Mouse (Mus musculus) retina, postnatal 7 days (tissue): ENCODE results near the gene Vps37c.

ENCODE experiments used
- DNase-seq: peaks from one replicate; pipeline ENCODE4 v3.0.0-alpha.2; 2012; ENCODE audit warnings: low read depth, low spot score

Gene Vps37c

GRCm38 (mm10) chr19:10688537-10689352, at the start of gene Vps37c:
TSS of gene Vps37c (plus strand) at chr19:10688735.
- peak; percentile 90 for DNase-seq

GRCm38 (mm10) chr19:10640080-10640479, 48.5 kb upstream of the Vps37c start:
- DNase-seq, result no peak

GRCm38 (mm10) chr19:10640589-10641378, 47.8 kb upstream of the Vps37c start:
- no peak for DNase-seq

- no peak for DNase-seq
These were observed 42.9 kb upstream of the Vps37c start for GRCm38 (mm10) chr19:10645616-10646015.

GRCm38 (mm10) chr19:10648156-10648555, 40.4 kb upstream of the Vps37c start:
- no peak for DNase-seq

GRCm38 (mm10) chr19:10656058-10656457, 32.5 kb upstream of the Vps37c start:
- DNase-seq, result no peak

- no peak for DNase-seq
These were observed 30.8 kb upstream of the Vps37c start for GRCm38 (mm10) chr19:10657742-10658141.

GRCm38 (mm10) chr19:10658406-10658805, 30.1 kb upstream of the Vps37c start:
- DNase-seq, result no peak

- no peak for DNase-seq
These were observed 27.2 kb upstream of the Vps37c start for GRCm38 (mm10) chr19:10661373-10661772.

- no peak for DNase-seq
These were observed 26.6 kb upstream of the Vps37c start for GRCm38 (mm10) chr19:10661919-10662318.

- DNase-seq, result no peak
These were observed 25.9 kb upstream of the Vps37c start for GRCm38 (mm10) chr19:10662665-10663064.

GRCm38 (mm10) chr19:10665093-10665492, 23.4 kb upstream of the Vps37c start:
- DNase-seq, result no peak

GRCm38 (mm10) chr19:10665499-10665898, 23.0 kb upstream of the Vps37c start:
- DNase-seq, result peak; percentile 43

- DNase-seq, result no peak
These were observed 17.2 kb upstream of the Vps37c start for GRCm38 (mm10) chr19:10671319-10671718.

- DNase-seq, result no peak
These were observed 16.6 kb upstream of the Vps37c start for GRCm38 (mm10) chr19:10671854-10672417.

- DNase-seq, result no peak
These were observed 15.3 kb upstream of the Vps37c start for GRCm38 (mm10) chr19:10673275-10673674.

GRCm38 (mm10) chr19:10676656-10677055, 11.9 kb upstream of the Vps37c start:
- DNase-seq, result no peak

- DNase-seq, result peak; percentile 79
These were observed 10.4 kb upstream of the Vps37c start, which contains the start of gene Pga5 for GRCm38 (mm10) chr19:10677915-10678771. TSS of gene Pga5 (minus strand) at chr19:10678071.

- no peak for DNase-seq
These were observed 9.8 kb upstream of the Vps37c start for GRCm38 (mm10) chr19:10678772-10679067.

- DNase-seq, result no peak
These were observed 7.0 kb upstream of the Vps37c start for GRCm38 (mm10) chr19:10681571-10681970.

GRCm38 (mm10) chr19:10685081-10685480, 3.5 kb upstream of the Vps37c start:
- no peak for DNase-seq

GRCm38 (mm10) chr19:10685727-10686126, 2.8 kb upstream of the Vps37c start:
- no peak for DNase-seq
